Mouse (Mus musculus): Measurements from ENCODE around the gene Creb5.

The Creb5 gene

DNA sequence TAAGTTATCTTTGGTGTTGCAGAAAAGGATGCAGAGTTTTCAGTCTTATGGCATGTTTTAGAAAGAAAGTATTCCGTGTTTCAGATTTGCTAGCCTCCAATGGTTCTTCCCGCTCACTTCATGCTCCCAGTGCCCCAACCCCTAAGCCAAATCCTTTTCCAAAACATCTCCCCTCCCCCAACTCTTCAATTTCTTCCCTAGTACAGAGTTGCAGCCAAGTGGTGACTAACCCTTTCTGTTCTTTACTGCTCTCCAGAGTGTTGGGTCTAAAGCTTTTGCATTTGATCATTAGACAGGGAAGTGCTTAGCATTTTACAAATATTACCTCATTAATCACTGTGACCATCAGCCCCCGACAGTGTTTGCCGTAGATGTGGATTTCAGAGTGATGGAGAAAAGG is 142.8 kb downstream of the Creb5 start:
- DNase-seq (ENCODE audit: low read depth) = no peak

DNA sequence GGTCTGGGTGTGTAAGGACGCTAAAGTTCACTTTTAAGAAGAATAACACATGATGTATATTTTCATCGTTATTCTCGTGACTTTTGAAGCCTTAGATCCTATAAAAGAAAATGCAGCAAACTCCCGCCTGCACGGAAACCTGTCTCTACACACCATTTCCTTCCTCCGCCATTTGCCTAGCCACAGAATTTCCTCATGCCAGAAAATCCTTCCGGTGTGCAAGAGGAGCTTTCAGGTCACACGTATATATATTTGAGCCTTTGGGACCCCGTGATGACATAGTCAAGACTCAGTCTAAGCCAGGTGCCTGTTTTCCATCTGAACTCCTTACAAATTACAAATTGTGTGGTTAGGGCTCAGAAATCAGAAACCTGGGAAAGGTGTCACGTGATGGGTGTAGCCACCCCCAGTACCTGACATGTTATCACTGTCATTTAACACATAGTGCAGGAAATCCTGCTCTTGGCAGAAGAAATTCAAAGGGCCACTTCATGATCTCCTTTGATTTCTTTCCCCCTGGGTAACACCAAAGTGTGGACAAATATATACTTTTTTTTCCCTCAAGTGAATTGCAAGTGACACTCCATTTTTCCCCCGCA is 158.9 kb downstream of the Creb5 start:
- DNase-seq (ENCODE audit: low read depth) = peak; percentile 1

DNA sequence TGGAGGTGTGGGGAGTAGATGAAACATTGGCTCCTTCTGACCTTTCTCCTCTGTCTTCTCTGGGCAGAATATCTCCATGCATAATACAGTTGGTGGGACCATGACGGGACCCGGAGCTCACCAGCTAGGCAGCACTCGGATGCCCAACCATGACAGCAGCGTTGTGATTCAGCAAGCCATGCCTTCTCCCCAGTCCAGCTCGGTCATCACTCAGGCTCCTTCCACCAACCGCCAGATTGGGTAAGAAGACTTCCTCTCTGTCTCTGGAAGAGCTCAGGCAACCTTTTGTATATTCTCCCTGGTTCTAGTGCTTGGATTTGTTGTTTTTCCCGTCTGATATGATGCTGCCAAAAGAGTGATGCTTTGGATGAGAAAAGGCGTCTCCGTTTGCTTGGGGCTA is 160.4 kb downstream of the Creb5 start:
- DNase-seq (ENCODE audit: low read depth) = no peak

DNA sequence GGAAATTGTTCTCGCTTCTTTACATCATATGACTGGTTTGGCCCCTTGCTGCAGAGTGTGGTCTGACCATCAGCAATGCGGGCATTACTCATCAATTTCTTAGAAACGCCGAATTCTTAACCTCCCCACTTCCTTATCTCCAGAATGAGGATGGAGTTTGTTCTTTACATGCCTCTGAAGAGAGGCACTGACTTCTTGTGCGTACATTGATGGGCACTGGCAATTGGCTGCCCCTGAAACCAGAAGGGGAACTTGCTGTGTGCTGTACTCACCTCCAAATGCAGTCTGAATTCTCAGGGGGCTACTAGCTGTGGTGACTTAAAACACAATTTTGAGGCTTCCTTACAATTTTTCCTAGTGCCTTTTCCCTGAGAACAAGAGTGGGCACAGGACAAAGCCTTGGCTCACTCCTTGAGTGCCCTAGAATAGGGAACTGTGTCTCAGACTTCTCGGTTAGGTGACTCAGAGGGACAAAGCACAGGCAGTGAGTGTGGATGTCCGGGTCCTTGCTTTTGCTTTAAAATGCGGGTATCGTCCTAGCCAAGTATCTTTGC is 161.3 kb downstream of the Creb5 start:
- DNase-seq (ENCODE audit: low read depth) = peak; percentile 3

DNA sequence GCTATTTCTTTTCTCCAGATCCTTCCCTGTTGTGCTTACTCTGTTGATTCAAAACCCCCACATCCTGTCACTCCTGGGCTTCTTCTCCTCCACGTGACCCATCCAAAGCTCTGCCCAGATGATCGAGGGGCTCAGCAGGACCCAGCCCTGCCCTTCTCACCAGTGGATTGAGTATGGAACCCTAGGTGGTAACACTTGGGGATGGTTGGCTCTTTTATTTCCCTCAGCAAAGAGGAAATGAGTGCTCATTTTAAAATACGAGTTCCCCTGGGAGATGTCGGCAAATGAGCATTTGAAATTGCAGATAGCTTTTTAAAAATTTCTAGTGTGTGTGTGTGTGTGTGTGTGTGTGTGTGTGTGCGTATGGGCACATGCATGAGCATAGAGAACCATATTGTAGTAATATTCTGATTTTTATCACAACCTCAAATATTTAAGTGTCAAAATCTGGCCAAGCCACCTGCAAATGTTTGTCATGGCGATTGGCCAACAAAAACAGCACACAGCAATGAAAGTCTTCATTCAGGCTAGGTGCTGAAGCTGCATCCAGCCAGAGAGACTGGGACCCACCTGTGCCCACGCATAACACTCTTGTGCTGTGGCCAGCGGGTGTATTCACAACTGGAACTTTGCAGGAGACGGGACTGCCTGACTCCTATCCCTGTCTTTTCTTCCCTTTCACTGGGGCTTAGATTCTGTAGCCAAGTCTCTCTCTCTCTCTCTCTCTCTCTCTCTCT is 162.5 kb downstream of the Creb5 start:
- no peak for DNase-seq (ENCODE audit: low read depth)

DNA sequence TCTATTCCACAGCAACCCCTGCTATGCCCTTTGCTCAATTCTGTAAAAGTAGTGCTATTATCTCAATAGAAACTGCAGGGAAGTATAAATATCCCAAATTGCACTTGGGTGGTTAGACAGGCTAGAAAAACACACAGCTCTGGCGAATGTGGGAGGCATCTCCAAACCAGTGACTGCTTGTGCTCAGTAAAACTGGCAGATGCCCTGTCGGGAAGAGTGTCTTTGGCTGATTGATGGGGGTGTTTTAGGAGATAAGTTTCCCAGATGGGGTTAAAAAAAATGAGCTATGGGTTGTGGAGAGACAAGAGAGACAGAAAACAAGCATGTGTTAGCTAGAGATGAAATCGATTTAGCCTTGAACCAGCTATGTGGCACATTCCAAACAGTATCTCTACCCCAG is 163.4 kb downstream of the Creb5 start:
- no peak for DNase-seq (ENCODE audit: low read depth)

DNA sequence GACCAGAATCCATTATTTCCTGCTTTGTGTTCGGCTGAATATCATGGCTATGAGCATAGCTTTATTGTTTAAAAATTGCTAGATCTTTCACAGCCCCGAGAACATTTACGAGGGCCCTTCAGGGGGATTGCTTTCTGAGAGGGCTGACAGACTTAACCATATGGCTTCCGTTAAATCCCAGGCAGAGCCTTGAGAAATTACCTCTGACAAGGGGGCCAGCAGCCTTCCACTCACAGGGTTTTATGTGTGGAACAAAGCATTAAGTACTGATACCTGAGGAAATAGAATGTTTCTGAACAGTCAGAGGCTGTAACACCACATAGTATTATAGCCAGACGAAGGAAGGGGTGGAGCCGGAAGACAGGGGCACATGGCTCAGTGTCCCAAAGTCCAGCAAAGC is 165.2 kb downstream of the Creb5 start:
- DNase-seq (ENCODE audit: low read depth) = no peak

DNA sequence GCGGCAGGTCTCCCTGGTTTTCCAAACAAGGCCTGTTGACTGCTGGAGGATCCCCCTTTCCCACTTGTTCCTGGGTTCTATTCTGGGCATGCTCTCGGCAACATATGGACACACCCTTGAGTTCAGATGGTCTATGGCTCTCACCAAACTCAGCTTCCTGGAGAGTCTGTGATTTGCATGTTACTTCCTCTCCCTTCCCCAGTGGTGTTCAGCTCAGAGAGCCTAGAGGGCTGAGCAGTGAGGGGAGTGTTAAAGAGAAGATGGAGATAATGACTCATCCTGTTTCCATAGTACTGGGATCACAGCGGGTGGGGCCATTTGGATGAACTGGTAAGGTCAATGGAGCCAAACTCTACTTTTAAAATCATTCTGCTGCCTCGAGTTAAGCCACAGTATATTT is 168.4 kb downstream of the Creb5 start:
- peak; percentile 4 for DNase-seq (ENCODE audit: low read depth)

DNA sequence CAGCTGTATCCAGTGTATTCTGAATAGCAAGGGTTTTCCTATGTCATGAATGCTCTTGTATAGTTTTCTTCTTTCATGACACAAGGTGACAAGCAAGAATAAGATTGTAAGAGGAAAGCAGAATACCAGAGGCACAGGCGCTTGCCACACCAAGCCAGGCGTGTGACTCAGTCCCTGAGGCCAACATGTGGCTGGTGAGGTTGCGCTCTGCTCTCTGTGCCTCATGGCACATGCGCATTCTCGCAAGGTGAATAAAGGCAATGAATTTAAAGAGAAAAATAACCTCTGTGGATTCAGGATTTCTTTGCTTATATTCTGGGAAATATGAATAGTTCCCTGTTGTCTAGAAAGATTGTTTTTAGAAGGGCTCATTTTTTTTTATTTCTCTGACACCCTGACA is 169.0 kb downstream of the Creb5 start:
- DNase-seq (ENCODE audit: low read depth) = no peak

DNA sequence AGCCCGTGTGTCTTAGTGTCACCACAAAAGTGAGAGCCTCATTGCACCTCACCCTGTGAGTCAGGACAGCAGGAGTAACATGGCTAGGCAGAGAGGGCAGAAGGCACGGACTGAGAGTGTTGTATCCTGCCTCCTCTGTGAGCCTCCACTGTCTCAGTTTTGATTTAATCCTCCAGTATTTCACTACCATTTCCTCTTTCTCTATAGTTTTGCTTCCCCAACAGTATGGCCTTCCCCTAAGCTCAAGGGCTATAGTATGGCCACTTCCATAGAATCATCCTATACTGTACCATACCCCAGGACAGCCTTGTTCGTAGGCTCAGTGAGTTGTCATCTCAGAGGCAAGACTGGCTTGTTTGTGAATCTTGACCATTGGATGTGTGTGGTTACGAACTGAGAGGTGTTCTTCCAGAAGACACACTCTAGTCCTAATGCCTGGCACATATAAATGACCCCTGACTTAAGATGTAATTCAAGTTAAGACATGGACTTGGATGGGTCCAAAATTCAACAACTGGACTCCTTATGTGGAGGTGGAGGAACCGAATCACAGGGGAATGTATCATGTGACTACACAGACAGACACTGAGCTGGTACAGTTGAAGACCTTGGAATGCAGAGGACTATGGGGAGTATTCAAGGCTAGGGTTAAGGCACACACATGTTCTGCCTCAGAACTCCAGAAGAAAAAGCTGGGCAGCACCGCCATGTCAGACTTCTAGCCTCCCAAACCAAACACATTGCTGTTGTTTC is 173.1 kb downstream of the Creb5 start:
- no peak for DNase-seq (ENCODE audit: low read depth)

DNA sequence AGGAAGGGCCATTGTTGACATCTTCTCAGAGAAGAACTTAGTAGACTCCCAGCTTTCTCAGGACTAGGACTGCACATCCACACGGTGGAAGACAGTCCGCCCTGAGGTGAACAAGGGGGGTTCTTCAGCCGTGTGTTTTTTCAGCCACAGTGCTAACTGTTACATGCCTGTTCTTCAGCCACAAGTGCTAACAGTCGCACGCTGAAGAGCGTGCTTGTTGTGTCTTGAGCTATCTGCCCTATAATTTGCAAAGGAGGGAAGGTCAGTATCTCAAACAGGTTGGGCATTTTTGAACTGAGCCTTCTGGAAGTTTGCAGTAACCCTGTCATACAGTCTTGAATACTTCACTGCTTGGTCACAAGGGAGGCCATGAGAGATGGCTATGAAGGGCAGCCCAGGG is 174.0 kb downstream of the Creb5 start:
- no peak for DNase-seq (ENCODE audit: low read depth)

DNA sequence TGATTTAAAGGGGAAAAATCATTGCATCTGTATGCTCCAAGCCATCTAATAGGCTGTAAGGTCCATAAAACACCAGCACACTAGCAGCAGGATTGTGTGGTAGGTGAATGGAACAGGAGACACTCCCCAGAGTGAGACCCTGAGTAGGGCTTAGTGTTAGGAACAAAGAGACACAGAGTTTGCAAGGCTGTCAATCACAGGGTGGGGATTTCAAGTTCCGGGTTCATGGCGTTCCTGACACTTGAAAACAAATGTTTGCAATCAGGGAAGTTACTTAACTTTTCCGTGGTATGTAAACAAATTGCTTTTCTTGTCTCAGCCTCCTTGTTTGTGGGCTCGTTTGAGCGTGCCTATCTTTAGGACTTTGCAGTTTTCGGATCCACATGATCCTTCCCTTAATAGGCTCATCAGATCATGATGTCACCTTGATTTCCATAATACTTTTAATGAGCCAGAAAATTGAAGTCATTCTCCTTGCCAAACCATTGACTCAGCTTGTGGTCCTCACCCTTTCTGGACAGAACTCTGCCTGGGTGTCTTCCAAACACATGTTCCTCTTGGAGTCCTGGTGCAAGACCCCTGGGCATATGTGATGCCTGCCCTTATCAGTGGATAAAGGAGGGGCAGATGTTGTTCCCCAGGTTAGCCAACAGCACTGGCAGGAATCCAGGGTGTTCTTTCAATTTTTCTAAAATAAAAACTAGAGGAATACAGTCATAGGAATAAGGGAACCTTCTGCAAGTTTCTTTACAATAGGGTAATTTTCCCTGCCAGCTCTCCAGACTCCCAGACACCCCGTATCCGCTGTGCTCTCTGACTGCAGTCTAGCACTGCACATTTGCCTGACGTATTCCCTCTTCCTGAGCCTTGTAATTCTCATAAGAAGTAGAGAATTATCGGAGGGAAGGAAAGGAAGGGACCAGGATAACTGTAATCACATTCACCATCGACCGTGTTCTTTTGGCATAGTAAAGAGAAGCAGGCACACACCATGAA is 175.0 kb downstream of the Creb5 start:
- DNase-seq (ENCODE audit: low read depth) = no peak

DNA sequence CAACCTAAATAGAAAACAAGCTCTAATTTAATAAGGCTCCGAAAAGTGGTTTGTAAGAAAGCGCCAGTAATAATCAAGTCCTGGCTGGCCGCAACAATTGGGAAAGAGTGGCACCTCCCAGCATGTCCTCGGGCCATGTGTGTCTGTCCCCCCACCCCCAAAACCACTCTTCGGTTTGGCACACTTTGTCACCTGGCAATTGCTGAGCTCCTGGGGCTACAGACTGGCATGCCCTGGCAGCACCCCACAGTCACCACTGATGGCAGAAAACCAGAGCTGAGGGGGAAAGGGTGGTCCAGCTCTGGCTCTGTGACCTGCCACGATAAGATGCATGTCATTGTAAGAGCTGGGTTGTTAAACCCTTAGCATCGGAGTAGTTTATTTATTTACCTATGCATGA is 175.7 kb downstream of the Creb5 start:
- no peak for DNase-seq (ENCODE audit: low read depth)

DNA sequence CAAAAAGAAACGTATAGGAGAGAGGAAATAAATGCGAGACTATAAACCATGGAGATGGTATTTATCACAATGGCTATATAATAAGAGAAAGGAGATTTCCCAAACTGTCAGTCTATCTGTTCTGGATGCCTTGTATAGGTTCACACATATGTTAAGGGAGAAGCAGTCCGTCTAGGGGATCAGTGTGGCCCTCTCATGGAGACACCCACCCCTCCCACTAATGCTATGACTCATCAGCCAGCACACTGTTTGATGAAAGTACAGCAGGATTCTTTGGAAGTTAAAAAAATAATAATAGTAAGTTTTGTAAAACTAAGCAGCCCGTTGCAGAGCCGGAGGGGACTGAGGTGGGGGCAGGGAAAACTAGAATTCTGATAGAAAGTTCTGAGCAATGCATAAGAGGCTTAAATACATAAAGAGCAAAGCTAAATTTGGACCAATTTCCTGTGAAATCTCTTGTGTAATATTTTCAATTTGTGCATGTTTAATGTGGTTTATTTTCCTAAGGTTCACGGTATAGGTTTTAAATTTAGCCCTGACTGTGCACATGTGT is 176.3 kb downstream of the Creb5 start:
- no peak for DNase-seq (ENCODE audit: low read depth)

DNA sequence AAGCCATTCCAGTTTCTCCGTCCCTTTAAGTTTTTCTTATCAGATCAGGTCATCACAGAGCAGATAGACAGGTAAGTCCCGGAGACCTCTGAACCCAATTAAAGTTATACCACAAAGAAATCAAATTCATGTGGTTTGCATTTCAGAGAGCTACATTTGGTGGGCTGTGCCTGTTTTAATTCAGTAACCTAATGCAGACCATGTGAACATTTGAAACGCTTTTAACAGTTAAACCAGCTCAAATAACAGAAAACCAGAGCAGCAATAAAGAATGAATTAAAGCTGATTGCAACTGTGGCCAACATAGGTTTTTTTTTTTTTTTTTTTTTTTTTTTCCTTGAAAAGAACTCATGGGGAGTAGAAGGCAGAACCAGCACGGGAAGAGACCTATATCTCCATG is 182.1 kb downstream of the Creb5 start:
- no peak for DNase-seq (ENCODE audit: low read depth)

DNA sequence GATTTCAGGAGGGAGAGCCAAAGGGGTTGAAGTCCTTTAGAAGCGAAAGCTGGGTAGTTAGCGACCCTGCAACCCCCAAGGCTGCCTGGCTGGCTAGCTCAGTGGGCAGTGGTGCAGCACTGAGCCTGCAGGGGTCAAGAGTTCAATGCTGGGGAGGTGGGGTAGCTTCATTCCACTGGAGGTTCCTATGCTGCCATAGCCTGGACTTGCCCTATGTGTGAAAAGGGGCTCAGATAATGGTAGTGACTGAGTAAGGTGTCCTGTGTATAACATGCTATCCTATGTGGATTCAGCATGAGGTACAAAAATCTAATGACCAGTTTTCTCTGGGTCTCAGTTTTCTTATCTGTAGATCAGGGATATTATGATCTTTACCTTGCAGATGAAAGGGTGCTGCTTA is 182.6 kb downstream of the Creb5 start:
- DNase-seq (ENCODE audit: low read depth) = no peak

DNA sequence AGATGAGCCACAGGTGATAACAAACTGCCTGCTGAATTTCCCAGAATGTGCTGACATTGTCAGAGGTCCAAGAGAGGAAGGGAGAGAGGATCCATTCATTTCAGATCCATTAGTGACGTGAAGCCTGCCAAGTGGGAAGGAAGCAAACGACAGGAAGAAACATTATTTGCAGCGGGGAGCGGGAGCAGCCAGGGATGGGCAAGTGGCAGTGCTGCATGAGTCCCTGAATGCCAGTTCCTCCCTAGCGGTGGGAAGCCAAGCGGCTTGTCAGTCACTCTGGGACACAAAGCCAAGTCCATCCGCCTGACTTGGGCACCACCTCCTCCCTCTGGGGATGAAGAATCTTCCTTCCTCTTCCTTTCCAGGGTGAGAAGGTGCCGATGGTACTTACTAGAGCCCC is 183.5 kb downstream of the Creb5 start:
- no peak for DNase-seq (ENCODE audit: low read depth)

DNA sequence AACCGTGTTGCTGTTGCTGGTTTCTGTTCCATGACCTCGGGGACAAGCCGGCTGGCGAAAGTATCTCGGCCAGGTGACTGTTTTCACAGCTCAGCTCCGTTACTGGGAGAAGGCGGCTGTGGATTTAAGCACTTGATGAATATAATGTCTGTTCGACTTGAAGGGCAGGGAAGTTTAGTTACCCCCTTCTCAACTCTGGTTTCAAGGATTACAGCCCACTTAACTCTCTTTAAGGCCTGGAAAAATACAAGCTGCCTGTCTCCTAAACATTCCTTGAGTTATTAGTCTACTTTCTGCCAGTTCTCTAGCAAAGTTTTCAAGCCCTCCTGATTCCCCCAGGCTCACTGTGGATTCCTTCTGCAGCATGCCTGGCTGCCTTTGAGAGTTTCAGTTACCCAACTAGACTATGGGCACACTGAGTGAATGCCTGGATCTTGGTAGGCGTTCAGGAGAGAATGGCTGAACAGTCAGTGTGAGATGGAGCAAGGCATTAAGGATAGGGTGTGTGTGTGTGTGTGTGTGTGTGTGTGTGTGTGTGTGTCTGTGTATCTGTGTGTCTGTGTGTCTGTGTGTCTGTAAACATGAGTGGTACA is 184.0 kb downstream of the Creb5 start:
- no peak for DNase-seq (ENCODE audit: low read depth)

DNA sequence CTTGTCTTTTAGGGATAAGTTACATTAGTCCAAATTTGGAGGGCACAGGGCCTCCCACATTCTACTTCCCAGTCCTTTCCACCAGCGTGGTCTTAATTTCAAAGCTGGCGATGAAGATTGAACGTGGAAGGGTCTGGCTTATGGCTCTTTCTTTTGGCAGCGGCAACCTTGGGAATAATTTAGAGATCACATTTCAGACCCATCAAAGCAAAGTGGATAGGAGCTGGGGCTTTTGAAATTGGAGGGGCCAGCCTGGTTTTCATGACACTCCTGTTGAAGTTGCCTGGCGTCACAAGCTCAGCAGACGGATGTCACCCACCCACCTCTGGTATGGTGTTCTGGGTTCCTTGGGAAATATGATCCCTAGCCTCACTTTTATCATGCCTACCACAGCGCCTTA is 185.7 kb downstream of the Creb5 start:
- no peak for DNase-seq (ENCODE audit: low read depth)

DNA sequence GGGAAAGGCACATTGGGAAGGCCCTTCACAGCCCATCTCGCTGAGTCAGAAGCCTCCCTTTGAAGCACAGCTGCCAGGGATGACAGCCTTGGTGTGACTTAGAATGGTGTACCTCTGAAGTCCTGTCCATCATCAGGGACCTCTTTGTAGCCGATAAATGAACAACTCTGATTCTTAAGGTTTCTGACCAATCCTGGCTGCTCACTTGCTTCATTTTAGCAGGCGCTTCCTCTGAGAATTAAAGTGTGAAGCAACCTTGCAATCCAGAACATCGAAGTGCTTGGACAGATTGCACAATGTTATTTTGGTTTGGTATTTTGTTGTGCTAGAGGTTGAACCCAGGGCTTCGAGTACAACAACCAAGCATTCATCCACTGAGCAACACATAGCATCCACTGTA is 190.4 kb downstream of the Creb5 start:
- DNase-seq (ENCODE audit: low read depth) = no peak

DNA sequence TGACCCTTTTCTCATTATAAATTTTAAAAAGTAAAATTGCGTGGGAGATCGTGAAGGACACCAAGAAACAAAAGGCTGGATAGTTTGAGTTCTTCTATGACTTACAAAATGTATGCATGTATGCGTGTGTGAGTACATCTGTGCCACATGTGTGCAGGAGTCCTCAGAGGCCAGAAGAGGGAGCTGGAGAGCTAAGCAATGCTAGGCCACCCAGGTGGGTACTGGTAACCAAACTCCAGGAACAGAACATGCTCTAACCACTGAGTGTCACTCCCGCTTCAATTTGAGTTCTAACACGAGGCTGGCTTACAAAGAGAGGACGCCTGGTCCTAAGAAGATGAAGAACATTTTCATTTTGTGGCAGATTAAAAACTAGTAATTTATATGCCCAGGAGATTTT is 203.8 kb downstream of the Creb5 start:
- DNase-seq (ENCODE audit: low read depth) = peak; percentile 12
